Mouse (Mus musculus) lung, postnatal 10 days (tissue): ENCODE measurements at regions not wholly inside any gene's neighbourhood (a gene's known extent, or its start where the extent isn't known, plus 50 kb on each side); places are given as distances from the start of the nearest gene placed in this dataset.
A peak's percentile ranks its signal among the peaks of the same experiment; 100 is the strongest.
"Not testable (repeated sequence)": the region's sequence is repeated elsewhere in the genome, so short reads cannot be mapped to it uniquely, and the experiment has no call there.

ENCODE experiments used
- DNase-seq: peaks from one replicate; pipeline ENCODE4 v3.0.0; 2021

DNA sequence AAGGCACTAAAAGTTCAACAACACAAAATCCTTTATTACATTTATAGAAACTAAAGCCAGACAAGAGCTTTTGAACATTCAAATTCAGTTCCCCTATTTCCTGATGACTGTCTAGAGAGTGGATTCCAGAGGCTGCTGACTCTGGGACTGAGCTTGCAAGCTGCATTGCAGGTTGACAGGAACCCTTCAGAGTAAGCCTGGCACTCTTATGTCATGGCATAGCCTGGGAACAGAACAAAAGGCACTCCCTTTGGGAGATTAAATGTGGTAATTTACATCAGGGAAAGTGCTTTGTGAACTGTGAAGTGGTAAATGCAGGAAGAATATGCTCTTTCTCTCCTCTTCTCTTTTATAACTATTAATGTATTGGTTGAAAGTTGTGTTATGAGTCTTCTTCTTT, 847.3 kb downstream of the Bcl11a start:
- no peak for DNase-seq

GRCm38 (mm10) chr11:24943646-24944045, 865.8 kb downstream of the Bcl11a start:
- no peak for DNase-seq

DNA sequence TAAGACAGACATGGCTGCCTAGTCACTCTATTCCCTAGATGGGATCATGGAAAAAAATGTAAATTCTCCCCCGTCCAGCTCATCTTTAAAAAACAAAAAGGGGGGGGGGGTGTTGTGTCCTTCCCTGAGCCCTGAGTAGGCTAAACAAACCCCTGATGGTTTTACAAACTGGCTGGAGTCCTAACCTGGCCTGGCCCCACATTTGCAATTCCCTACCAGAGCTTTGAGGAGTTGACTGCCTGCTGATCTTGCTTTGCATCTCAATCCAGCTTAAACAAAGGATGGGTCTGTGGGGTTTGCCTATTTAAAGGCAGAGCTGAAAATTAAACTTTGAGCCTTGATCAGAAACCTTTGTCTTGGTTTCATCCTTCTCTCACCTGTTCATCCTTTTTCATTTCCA, 873.3 kb downstream of the Bcl11a start:
- DNase-seq, result no peak

GRCm38 (mm10) chr11:24972359-24972758, 894.5 kb downstream of the Bcl11a start:
- no peak for DNase-seq

- no peak for DNase-seq
Observed at GRCm38 (mm10) chr11:24980193-24980665, 902.4 kb downstream of the Bcl11a start.

GRCm38 (mm10) chr11:24983060-24983629, 905.3 kb downstream of the Bcl11a start:
- DNase-seq, result no peak

DNA sequence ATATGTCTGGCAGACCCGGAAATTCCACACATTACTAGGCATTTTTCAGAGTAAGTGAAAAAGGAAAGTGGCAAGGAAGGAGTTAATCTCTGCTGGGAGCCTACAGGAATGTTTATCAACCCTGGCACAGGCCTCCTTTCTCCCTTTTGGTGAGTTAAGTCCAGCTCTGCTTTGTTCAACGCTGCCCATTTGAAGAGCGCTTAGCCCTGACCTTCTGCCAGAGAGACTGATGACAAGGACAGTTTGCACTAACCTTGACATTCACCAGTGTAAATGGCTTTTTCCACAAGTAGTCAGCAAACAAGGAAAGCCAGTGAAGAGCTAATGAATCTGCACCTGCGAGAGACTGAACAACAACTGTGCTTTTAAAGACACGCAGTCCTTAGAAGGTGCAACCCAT, 927.6 kb downstream of the Bcl11a start:
- no peak for DNase-seq

DNA sequence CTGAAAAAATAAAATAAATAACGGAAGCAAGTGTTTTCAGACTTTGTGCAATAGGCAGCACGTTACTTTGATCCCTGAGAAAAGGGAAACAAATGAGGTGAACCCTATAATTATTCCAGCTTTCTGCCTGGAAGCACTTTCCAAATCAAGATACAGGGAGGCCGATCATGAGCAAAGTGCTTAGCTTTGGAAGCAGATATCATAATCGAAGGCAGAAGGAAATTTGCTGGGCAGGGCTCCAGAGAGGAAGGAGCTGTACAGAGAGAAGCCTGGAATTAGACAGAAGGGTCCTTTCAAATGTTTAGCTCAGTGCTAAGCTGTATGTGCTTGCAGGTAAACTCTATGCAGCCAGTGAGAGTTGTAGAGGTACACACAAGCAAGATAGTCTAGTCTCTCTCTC, 948.9 kb downstream of the Bcl11a start:
- DNase-seq, result no peak

GRCm38 (mm10) chr11:25040983-25041382, 963.1 kb downstream of the Bcl11a start:
- no peak for DNase-seq

DNA sequence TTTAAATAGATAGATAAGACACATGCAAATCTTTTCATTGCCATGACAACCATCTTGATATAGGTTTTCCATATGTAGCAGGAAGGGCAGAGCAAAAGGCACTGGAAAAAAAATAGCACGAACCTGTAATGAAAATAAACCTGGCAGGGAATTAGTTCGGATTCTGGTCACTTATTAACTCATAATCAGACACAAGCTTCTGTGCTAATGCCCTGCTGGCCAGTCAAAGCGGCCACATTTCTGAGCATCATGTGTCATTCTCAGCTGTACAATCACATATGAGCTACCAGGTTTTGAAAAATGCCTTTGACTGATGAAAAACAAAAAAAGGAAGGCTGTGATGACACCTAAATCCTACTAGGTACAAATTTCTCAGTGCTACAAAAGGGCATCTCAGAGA, 964.9 kb downstream of the Bcl11a start:
- DNase-seq, result no peak

GRCm38 (mm10) chr11:25045339-25045738, 967.5 kb downstream of the Bcl11a start:
- DNase-seq, result no peak

DNA sequence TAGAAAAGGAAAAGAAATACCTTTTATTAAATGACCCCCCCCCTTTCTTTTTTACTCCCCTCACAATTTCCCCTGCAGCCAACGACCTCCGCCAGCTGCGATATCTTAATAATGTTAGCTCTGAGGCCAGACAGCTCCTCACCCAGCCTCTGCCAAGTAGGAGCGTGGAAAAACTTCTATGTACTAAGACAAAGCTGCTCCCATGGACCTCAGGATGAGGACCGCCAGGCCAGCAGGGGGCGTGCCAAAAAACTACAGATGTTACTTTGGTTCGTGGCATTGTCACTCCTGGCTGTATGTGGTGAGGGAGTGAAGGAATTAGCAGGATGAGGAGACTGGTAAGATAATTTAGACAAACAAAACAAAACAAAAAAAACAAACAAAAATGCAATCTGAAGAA, 968.1 kb downstream of the Bcl11a start:
- DNase-seq, result peak; percentile 11

DNA sequence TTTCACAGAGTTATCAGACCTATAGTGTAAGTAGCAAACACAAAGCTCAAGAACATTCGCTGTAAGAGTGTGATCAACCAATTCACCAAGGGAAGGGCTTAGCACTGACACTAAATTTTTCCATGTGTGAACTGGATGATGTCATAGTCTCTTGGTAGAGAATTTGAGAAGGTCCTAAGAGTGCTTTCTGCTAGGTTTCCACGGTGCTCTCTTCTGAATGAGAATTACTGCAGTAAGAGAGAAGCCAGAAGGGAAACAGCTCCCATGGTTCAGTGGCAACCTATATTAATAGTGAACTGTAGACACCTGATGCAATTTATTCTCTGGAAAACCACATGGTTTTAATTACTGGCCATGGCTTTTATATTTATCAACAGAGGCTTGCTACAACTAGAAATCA, 977.8 kb downstream of the Bcl11a start:
- no peak for DNase-seq

GRCm38 (mm10) chr11:25057093-25057521, 979.3 kb downstream of the Bcl11a start:
- DNase-seq, result no peak

DNA sequence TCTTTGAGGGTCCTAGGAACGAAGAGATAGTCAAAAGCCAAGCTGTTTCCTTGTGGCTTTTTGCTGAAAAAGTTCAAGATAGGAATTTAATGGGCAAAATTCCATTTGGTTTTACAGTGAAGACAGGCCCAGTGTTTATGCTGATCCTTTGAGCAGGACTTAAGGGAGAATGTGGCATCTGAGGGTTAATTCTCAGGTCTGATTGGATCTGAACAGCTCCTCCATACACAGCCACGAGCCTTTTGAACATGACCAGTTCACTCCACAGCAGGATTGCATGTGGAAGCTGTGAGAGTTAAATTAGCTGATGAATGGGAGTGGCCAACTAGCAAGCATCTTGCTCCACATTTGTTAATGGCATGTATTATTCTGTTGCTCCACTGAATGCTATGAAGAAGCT, 979.7 kb downstream of the Bcl11a start:
- DNase-seq, result no peak

DNA sequence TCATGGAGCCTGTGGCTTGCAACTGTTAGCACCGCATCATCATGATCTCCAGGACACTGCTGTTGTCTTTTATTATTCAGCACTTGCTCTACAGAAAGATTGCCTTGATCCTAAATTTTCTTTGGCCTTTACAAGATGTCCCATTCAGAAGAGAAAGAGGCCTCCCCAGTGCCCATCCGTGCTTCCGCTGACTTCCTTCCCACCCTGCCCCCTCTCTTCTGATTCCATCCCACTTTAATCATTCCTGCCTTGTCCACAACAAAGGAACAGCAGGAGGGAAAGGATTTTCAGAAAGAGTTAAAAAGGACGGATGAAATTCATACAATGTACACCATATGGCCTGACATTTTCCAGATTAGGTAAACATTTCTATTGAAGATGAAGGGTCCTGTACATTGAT, 985.2 kb downstream of the Bcl11a start:
- no peak for DNase-seq

DNA sequence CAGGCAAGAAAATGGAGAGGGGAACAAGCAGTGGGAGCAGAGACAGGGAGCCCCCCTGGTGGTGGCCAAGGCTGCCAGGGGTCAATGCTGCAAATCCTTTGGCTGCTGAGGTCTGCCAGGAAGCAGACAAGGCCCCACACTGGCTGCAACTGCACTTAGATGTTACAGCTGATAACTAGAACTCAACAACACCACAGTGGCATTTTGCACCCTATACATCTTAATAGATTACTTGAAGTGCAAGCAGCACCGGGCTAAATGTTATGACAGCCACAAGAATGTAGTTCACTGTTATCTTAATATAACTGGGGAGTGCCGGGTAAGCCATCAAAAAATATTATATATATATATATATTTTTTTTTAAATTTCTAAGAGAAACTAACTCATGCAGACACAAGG, 986.1 kb downstream of the Bcl11a start:
- no peak for DNase-seq

- not testable (repeated sequence) for DNase-seq
Observed at GRCm38 (mm10) chr11:25099976-25100375, 1022.1 kb downstream of the Bcl11a start.

GRCm38 (mm10) chr11:25104432-25104831, 1026.6 kb downstream of the Bcl11a start:
- no peak for DNase-seq

DNA sequence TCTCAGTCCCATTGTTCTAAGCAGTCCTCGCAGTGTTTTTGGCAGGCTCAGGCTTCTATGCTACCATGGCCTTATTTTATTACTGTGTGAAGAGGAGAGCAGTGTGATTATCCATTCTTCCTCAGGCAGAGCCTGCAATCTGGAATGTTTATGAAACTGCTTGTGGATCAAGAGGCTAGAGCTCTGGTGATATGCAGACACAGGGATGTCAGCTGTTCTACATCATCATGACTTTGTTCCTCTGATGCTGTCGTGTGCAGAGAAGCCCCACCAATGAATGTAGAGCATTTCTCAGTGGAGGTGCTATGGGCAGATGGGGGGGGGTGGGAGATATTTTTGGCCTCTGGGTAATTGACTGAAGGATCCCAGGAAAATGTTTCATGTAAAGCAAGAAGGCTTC, 1046.6 kb downstream of the Bcl11a start:
- no peak for DNase-seq

- no peak for DNase-seq
Observed at GRCm38 (mm10) chr11:25142226-25142625, 1064.4 kb downstream of the Bcl11a start.

- no peak for DNase-seq
Observed at GRCm38 (mm10) chr11:25142833-25143232, 1065.0 kb downstream of the Bcl11a start.

- no peak for DNase-seq
Observed at GRCm38 (mm10) chr11:25147287-25147686, 1063.3 kb downstream of the 5730522E02Rik start.

DNA sequence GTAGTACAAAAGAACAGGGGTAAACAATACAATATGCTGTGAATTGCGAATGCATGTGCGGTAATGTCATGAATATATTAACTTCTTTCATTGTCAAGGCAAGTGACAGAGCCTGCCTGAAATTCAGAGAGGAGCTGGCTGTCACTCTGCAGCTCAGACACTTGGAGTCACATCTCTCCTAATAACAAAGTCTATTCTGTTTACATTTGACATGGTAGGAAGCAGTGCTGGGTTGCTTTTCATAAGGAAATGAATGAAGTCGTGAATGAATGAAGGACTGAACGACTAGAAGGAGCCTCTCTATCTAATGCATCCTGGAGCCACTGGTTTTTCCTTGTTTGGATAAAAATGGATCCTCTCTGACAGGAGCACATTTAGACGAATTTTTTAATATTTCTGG, 1053.9 kb downstream of the 5730522E02Rik start:
- no peak for DNase-seq

DNA sequence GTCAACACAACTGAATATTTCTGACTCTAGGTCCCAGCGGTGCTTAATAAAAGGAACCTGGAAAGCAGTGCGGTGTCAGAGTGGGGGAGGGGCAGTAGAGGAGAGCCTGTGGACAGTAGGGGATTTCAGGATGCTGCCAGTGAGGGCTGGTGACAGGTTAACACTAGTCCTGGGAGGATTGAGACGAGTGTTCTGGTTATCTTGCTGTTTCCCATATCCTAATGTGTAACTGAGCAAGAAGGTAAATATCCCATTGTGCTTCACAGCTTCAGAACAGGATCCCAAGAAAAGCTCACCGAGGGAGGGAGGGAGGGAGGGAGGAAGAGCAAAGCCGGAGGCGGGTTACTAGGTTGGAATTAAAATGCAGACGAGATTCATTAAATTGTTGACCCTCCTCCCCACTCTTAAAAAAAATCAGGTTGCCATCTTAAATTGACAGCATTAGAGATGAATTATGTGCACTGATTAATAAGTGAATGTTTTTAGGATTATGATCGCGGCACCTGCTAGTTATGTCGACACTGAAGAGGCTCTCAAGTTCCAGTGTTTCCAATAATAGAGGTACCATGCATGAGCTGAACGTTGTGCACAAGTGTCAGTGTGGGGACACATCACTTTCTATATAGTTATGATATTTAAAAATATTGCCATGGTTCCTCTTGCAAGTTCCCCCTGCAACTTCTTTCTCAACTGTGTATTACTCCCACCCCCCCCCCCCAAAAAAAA, 1053.3 kb downstream of the 5730522E02Rik start:
- no peak for DNase-seq
